Mouse (Mus musculus): ENCODE measurements at regions not wholly inside any gene's neighbourhood (a gene's known extent, or its start where the extent isn't known, plus 50 kb on each side); places are given as distances from the start of the nearest gene placed in this dataset.

DNA sequence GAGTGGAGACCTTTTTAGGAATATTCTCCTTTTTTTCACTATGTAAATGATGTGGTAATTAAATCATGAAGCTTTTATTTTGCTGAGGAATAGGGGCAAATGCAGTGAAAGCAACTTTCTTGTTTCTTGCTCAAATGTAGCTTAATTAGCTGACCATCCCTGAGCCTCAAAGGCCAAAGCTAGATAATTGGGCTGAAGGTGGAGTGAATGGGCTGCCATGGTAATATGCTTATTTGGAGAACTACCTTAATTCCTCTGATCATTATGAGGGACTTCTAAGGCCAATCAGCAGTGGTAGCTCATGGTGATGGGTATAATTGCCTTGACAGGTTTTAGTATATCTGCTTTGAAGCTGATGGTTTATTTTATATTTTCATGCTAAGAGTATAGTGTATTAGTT, 702.5 kb upstream of the Alcam start:
- no peak for DNase-seq (ENCODE audit: extremely low read depth)
- no peak overlapping the region for H3K4me3 ChIP-seq (replicated peaks in 1 of 3; ENCODE audit: low read depth in 2 of 3, low read length in 2 of 3, poor library complexity in 1 of 3)
- no peaks in the 10 kb centered on the region for H3K36me3 ChIP-seq (replicated peaks in 1 of 2; ENCODE audit: control insufficient read depth in 1 of 2, insufficient read depth in 1 of 2, low read length in 1 of 2)
- no peak overlapping the region for H3K9ac ChIP-seq (ENCODE audit: insufficient read depth, low read depth)
- no peaks in the 10 kb centered on the region for H3K79me2 ChIP-seq (replicated peaks; ENCODE audit: control insufficient read depth, extremely low read depth, insufficient read depth, poor library complexity, severe bottlenecking)
- no peak for TF ChIP-seq USF2 (conservative IDR thresholded peaks at IDR 0.05; ENCODE audit: low read depth, low read length)
- no peak for TF ChIP-seq ZC3H11A (IDR thresholded peaks at IDR 0.05; ENCODE audit: low read depth, low read length)
- TF ChIP-seq UBTF (IDR thresholded peaks at IDR 0.05; ENCODE audit: low read depth, low read length): no peak
- no peak for TF ChIP-seq SMC3 (IDR thresholded peaks at IDR 0.05; ENCODE audit: low read depth, low read length)
- no peak for TF ChIP-seq MXI1 (IDR thresholded peaks at IDR 0.05; ENCODE audit: low read depth, low read length)
- TF ChIP-seq RAD21 (IDR thresholded peaks at IDR 0.05; ENCODE audit: low read depth, low read length): no peak
- no peak for TF ChIP-seq JUN (IDR thresholded peaks at IDR 0.05; ENCODE audit: insufficient read depth, low read depth, low read length)
- no peak for TF ChIP-seq ELF1 (IDR thresholded peaks at IDR 0.05; ENCODE audit: low read depth, low read length)
- no peak for TF ChIP-seq RCOR1 (conservative IDR thresholded peaks at IDR 0.05; ENCODE audit: low read depth, low read length)
- no peak for TF ChIP-seq ETS1 (conservative IDR thresholded peaks at IDR 0.05; ENCODE audit: low read depth, low read length)
- H3K4me2 ChIP-seq (ENCODE audit: insufficient read depth, low read depth, poor library complexity, severe bottlenecking): no peak overlapping the region
- H3K4me1 ChIP-seq (ENCODE audit: control insufficient read depth in 1 of 2, insufficient read depth in 2 of 2): no peaks in the 10 kb centered on the region
- no peaks in the 10 kb centered on the region for H3K27me3 ChIP-seq (replicated peaks)
- no peak overlapping the region for H3K27ac ChIP-seq (ENCODE audit: insufficient read depth, low read depth)
- in situ Hi-C loops (cut with MboI; ENCODE audit: low pct_ligation_motif_present, low pct_unique_long_range_greater_than_20kb, low sequenced_read_pairs): no loop called here
- dilution Hi-C loops (cut with MboI; ENCODE audit: extremely low pct_ligation_motif_present, extremely low pct_unique_long_range_greater_than_20kb, low sequenced_read_pairs): no loop called here
- no peaks in the 10 kb centered on the region for H3K9me3 ChIP-seq (replicated peaks; ENCODE audit: low read length)

DNA sequence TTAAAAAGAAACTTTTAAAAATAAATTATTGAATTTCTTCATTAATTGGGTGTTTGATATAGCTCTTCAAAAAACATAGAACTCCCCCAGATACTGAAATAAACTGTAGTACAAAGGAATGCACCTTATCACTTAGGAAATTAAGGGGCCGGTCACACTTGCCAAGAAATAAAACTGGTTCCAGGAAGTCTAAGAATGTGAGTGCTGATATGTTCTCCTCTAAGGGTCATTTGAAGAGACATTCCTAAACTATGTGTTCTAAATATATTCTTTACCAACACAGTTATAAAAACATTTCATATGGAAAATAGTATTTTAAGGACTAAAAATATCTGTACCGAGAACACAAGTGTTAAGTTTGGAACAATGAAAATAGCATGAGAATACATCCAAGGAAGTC, 676.8 kb upstream of the Alcam start:
- H3K4me3 ChIP-seq (replicated peaks in 1 of 3; ENCODE audit: low read depth in 2 of 3, low read length in 2 of 3, poor library complexity in 1 of 3): no peak overlapping the region
- in situ Hi-C loops (cut with MboI; ENCODE audit: low pct_ligation_motif_present, low pct_unique_long_range_greater_than_20kb, low sequenced_read_pairs) (no loop called here), dilution Hi-C loops (cut with MboI; ENCODE audit: extremely low pct_ligation_motif_present, extremely low pct_unique_long_range_greater_than_20kb, low sequenced_read_pairs) (no loop called here)
- H3K9me3 ChIP-seq (replicated peaks; ENCODE audit: low read length): no peaks in the 10 kb centered on the region
- H3K27ac ChIP-seq (ENCODE audit: insufficient read depth, low read depth): no peak overlapping the region
- H3K36me3 ChIP-seq (replicated peaks in 1 of 2; ENCODE audit: control insufficient read depth in 1 of 2, insufficient read depth in 1 of 2, low read length in 1 of 2): no peaks in the 10 kb centered on the region
- no peak for DNase-seq (ENCODE audit: extremely low read depth)
- no peaks in the 10 kb centered on the region for H3K4me1 ChIP-seq (ENCODE audit: control insufficient read depth in 1 of 2, insufficient read depth in 2 of 2)
- no peaks in the 10 kb centered on the region for H3K79me2 ChIP-seq (replicated peaks; ENCODE audit: control insufficient read depth, extremely low read depth, insufficient read depth, poor library complexity, severe bottlenecking)
- no peak overlapping the region for H3K4me2 ChIP-seq (ENCODE audit: insufficient read depth, low read depth, poor library complexity, severe bottlenecking)
- TF ChIP-seq TBP (conservative IDR thresholded peaks at IDR 0.05; ENCODE audit: low read depth, low read length) (no peak), HCFC1 (IDR thresholded peaks at IDR 0.05; ENCODE audit: low read depth, low read length) (no peak), SMC3 (IDR thresholded peaks at IDR 0.05; ENCODE audit: low read depth, low read length) (no peak), BHLHE40 (IDR thresholded peaks at IDR 0.05; ENCODE audit: low read depth, low read length) (no peak)
- no peaks in the 10 kb centered on the region for H3K27me3 ChIP-seq (replicated peaks)
- H3K9ac ChIP-seq (ENCODE audit: insufficient read depth, low read depth): no peak overlapping the region

DNA sequence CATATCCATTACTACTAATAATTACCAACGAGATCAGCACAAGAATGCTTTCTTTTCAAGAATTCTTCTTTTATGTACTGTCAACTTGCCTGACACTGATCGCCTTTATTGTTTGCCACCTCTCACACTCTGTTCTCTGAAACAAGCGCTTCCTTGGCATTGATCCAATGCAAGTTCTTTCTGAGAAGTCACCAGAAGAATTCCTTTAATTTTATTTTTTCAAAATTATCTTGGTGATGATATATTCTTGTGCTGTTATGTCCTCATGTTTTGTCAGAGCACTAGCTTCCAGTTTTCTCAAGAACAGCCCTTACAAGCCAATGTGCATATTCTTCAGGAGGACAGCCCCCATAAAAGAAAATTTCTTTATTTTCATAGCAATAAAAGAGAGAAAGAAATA, 654.9 kb upstream of the Alcam start:
- dilution Hi-C loops (cut with MboI; ENCODE audit: extremely low pct_ligation_motif_present, extremely low pct_unique_long_range_greater_than_20kb, low sequenced_read_pairs) (no loop called here), in situ Hi-C loops (cut with MboI; ENCODE audit: low pct_ligation_motif_present, low pct_unique_long_range_greater_than_20kb, low sequenced_read_pairs) (no loop called here)
- H3K4me3 ChIP-seq (replicated peaks in 1 of 3; ENCODE audit: low read depth in 2 of 3, low read length in 2 of 3, poor library complexity in 1 of 3): no peak overlapping the region
- DNase-seq (ENCODE audit: extremely low read depth): no peak
- TF ChIP-seq E2F4 (IDR thresholded peaks at IDR 0.05; ENCODE audit: insufficient replicate concordance, low read depth, low read length): no peak
- no peak for TF ChIP-seq USF2 (conservative IDR thresholded peaks at IDR 0.05; ENCODE audit: low read depth, low read length)
- no peak for TF ChIP-seq TCF12 (IDR thresholded peaks at IDR 0.05; ENCODE audit: low read depth, low read length)
- TF ChIP-seq ZNF384 (IDR thresholded peaks at IDR 0.05; ENCODE audit: low read depth, low read length): no peak
- TF ChIP-seq MAFK (IDR thresholded peaks at IDR 0.05; ENCODE audit: insufficient replicate concordance, low read length): no peak
- TF ChIP-seq ELF1 (IDR thresholded peaks at IDR 0.05; ENCODE audit: low read depth, low read length): no peak
- TF ChIP-seq ZC3H11A (IDR thresholded peaks at IDR 0.05; ENCODE audit: low read depth, low read length): no peak
- TF ChIP-seq UBTF (IDR thresholded peaks at IDR 0.05; ENCODE audit: low read depth, low read length): no peak
- TF ChIP-seq SIN3A (IDR thresholded peaks at IDR 0.05; ENCODE audit: low read length): no peak
- TF ChIP-seq MAX (IDR thresholded peaks at IDR 0.05; ENCODE audit: low read length): no peak
- TF ChIP-seq IRF4 (IDR thresholded peaks at IDR 0.05; ENCODE audit: low read depth, low read length): no peak
- TF ChIP-seq MAZ (IDR thresholded peaks at IDR 0.05; ENCODE audit: low read depth, low read length): no peak
- no peak for TF ChIP-seq SMC3 (IDR thresholded peaks at IDR 0.05; ENCODE audit: low read depth, low read length)
- TF ChIP-seq USF1 (IDR thresholded peaks at IDR 0.05; ENCODE audit: low read depth, low read length): no peak
- TF ChIP-seq JUND (conservative IDR thresholded peaks at IDR 0.05; ENCODE audit: low read depth, low read length): no peak
- TF ChIP-seq ETS1 (conservative IDR thresholded peaks at IDR 0.05; ENCODE audit: low read depth, low read length): no peak
- no peak for TF ChIP-seq HCFC1 (IDR thresholded peaks at IDR 0.05; ENCODE audit: low read depth, low read length)
- no peak for TF ChIP-seq ZMIZ1 (IDR thresholded peaks at IDR 0.05; ENCODE audit: low read depth, low read length)
- no peak for TF ChIP-seq RAD21 (IDR thresholded peaks at IDR 0.05; ENCODE audit: low read depth, low read length)
- no peak for TF ChIP-seq PAX5 (IDR thresholded peaks at IDR 0.05; ENCODE audit: low read length)
- H3K79me2 ChIP-seq (replicated peaks; ENCODE audit: control insufficient read depth, extremely low read depth, insufficient read depth, poor library complexity, severe bottlenecking): no peaks in the 10 kb centered on the region
- no peaks in the 10 kb centered on the region for H3K27me3 ChIP-seq (replicated peaks)
- no peaks in the 10 kb centered on the region for H3K4me1 ChIP-seq (ENCODE audit: control insufficient read depth in 1 of 2, insufficient read depth in 2 of 2)
- no peak overlapping the region for H3K4me2 ChIP-seq (ENCODE audit: insufficient read depth, low read depth, poor library complexity, severe bottlenecking)
- no peak overlapping the region for H3K9ac ChIP-seq (ENCODE audit: insufficient read depth, low read depth)
- H3K36me3 ChIP-seq (replicated peaks in 1 of 2; ENCODE audit: control insufficient read depth in 1 of 2, insufficient read depth in 1 of 2, low read length in 1 of 2): no peaks in the 10 kb centered on the region
- no peak overlapping the region for H3K27ac ChIP-seq (ENCODE audit: insufficient read depth, low read depth)
- no peaks in the 10 kb centered on the region for H3K9me3 ChIP-seq (replicated peaks; ENCODE audit: low read length)
